Mouse (Mus musculus): ENCODE data around the gene Vps54.
"Not testable (repeated sequence)": the region's sequence is repeated elsewhere in the genome, so short reads cannot be mapped to it uniquely, and the experiment has no call there.

Vps54 gene

DNA sequence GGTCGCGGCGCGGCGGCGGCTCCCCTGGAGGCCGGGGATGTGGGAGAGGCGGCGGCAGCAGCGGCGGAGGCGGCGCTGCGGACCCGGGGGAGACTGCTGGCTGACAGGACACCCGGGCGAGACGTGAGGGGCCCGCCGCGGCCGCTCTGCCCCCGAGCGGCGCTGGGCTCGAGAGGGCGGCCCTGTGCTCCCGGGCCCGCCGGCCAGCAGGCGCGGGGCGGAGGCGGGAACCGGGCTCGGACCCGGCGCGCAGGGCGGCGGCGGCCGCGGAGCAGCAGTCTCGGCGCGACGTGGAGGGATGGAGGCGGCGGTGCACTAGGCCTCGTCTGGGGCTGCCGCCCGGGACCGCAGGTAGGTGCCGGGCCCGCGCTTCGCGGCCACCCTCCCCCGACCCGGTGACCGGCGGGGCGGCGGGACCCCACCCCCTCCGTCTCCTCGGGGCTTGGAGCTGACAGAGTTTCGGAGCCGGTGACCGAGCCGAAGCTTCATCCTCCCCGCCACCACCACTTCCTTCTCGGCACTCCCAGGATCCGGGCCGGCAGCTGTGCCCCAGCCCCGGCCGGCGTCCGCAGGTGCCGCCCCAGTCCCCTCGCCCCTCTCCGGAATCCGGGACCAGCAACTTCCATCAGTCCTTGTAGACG is at the start of gene Vps54:
Gene Vps54, plus strand, starts transcription at position 261 of the 641 bp plus-strand sequence.
- no peak for DNase-seq

DNA sequence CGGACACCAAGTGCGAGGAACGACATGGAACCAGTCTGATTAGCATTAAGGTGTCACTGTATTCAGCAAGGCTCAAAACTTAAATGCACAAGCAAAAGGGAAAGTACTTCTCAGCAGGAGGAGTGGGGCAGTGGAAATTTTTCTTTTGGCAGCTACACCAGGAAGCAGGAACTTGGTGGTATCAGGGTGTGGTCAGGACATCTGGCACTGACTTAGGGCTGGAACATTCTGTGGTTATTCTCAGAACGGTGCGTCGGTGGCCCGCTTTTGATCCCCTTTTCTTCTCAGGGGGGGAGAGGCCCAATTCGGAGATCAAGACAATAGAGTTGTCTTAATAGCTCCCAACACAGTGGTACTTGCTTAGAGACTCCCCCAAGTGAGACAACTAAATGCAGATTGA is 47.3 kb upstream of the Vps54 start:
- DNase-seq: not testable (repeated sequence)

DNA sequence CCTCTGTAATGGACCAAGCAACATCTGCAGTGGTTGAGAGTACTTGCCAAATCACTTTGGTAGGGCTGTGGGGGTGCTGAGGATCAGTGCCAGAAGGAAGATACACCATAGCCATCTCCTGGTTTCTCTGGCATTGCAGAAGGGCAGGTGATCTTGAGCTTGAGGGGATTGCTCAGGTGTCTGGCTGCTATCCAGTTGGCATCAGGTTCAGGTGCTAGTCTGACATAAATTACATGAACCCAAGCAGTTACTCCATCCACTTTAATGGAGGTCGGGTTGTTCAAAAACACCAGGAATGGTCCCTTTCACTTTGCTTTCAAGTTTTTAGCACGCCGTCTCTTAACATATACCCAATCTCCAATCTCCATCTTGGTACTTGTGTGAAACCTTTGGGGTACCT is 44.2 kb upstream of the Vps54 start:
- DNase-seq: no peak

DNA sequence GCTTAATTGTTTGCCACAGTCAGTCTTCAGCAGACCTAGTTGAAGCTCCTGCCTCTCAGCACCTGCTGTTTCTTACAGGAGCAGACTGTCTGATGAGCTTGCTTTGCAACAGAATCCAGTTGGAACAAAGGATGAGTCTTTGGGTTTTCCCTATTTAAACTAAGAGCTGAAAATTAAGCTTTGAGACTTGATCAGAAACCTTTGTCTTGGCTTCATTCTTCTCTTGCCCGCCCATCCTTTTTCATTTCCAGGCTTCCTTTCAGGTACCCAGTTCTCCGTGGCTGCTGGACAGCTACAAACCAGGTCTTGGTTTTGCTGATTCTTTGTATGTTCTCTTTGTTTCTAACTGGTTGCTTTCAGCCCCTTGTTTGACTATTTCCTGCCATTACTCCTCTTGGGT is 30.0 kb upstream of the Vps54 start:
- DNase-seq: no peak

DNA sequence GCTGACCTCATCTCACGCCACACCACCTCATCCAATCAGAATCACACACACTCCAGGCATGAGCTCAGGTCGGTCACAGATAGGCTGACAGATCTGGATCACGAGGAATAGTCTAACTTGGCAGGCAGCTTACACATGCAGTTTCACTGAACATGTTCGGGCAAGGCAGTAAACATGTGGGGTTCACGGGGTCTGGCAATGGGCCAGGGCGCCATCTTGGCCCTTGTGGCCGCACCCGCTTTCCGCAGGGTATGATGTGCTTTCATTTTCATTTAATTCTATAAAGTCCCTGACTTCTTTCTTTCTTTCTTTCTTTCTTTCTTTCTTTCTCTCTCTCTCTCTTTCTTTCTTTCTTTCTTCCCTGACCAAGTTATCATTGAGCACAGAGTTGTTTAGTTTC is 29.4 kb upstream of the Vps54 start:
- DNase-seq: not testable (repeated sequence)

DNA sequence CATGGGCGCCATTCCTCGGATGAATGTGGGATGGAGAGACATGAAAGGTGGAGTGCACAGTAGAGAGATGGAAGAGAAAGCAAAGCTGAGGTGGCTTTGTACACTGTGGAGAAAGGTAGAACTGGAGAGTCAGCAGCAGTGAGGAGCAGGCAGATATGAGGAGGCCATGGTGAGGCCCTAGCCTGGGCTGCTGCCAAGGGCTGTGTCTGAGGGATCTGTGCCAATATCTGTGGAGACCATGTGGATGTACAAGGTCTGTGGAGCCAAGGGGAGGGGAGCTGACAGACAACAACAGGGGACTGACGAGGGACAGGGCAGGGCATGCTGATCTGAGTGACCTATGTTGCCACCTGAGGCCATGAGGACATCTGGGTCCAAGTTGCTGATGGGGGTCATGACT is 21.7 kb upstream of the Vps54 start:
- no peak for DNase-seq

DNA sequence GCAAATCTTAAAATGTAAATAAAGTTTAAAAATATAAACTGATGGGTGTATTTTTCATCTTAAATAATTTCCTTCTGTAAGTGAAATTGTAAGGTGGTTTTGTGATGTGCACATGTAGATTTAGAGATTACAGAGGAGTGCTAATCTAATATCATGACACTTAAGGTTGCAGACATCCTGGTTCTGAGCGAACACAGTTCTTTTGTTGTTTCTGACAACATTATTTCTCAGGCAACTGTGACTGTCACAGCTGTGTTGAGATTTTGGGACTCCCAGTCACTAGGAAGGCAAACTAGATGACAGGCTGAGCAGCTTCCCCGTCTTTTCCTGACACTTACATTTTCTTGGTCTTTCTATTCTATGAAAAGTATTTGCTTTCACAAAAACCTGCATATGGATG is 19.8 kb upstream of the Vps54 start:
- no peak for DNase-seq

DNA sequence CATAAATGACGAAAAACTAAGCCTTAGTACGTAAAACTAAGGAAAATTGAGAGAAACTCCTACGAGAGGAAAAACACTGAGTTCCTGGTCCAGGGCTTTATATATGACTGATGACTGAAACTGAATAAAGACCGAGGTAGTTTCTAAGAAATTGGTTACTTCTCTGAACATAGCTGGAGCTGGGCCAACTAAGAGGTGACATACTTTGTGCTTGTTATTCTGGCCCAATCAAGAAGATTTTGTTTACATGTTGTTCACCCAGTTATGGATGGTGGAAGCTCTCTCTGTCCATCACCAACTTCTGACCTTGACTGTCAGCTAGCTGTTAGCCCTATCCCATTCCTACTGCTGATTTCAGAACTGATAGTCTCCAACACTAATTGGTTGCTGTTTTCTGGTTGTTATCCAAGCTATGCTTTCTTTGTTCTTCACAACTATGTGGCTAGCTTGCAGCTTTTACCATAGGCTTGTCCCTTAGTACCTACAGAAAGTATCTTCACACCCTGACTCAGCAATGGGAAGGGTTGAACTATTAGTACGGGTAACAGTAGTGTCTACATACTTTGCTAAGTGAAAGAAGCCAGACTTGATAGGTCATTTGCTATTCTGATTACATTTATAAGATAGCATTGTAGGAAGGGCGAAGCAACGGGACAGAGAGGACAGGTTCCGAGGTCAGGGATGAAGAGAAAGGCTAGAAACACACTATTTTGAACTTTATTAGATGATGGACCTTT is 19.1 kb upstream of the Vps54 start:
- DNase-seq: no peak

DNA sequence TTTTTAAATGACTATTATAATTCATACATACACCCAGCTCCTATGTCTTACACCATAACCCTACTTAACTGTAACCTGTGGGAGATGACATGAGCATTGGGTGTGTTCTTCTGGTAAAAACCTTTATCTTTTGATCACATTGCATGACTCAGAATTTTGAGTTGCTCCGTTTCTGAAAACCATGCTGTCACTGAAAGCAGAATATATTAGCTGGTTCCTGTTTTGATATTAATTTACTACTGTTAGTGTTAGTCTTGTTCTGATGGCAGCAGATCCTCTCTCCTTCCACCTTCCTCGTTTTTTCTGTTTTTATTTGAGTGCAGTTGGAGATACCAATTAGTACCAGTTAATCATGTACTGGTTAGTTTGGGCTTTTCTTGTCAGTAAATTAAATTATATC is 18.3 kb upstream of the Vps54 start:
- DNase-seq: no peak

DNA sequence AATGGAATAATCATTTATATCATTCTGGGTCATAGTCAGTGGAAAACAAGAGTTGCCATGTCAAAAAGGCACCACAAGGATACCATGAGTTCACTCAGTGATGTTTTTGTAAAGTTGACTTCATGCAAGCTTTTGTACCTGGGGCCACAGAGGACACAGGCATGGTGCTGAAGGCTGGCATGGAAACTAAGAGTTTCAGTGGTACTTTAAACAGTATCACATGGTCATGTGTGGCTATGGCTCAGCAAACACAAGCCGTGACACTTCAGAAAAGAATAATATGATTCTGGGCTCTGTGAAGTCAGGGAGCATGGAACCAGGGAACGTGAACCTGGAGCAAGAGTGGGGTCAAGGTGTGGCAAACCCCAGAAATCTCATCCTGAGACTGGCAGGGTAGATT is 17.7 kb upstream of the Vps54 start:
- DNase-seq: no peak

DNA sequence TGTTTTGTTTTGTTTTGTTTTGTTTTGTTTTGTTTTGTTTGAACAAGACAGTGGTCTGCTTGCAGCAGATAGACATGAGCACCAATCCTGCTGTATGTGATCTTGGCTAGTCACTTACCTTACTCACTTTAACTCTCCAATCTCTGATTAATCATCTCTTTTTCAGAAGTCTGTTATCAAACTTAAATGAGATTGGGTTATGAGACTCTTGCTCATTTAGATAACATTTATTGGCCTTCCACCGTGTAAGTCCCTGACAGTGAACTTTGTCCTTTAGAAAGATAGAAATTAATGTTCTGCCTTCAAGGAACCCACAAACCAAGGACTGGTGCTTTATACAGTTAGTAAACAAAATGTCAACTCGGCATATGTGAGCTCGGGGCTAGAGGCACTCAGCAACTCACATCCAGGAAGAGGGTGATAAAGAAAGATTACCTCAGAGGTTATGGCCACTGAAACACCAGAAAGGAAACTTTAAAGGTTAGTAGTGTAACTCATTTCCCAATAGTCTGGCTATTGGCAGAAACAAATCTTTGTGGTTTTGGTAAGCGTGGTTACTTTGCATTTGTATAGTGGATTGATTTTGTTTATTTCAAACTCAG is 16.4 kb upstream of the Vps54 start:
- DNase-seq: no peak

DNA sequence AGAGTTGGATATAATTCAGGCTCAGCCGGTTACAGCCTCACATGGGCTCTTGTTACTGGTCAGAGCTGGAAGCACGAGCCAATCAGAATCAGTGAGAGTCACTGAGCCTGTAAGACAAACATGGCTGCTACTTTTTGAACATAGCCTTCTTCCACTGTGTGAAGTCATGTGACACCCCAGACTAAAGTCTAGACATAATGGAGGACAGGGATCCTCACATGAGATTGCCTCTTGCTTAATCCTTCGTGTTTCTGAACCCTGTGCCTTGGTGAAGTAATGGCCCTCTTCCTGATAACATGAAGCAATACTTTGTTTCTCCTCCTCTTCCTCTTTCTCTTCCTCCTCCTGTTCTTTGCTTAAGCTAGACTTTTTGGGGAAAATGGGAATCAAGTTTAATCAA is 15.5 kb upstream of the Vps54 start:
- peak; percentile 52 for DNase-seq

DNA sequence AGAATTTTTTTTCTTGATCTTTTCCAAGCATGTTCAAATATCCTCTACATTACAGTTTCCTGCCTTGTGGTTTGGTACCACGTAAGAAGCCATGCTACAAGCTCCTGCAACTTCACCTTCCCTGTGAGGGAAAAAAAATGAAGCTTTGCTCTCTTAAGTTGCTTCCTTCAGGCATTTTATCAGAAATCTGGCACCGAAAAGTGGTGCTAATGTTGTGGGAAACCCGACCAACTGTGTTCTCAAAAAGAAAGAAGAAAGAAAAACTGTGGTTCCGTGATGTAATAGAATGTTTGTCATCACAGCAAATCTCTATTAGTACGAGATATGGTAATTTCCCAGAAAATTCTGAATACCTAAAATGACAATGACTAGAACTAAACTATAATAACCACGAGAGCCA is 15.0 kb upstream of the Vps54 start:
- DNase-seq: no peak

DNA sequence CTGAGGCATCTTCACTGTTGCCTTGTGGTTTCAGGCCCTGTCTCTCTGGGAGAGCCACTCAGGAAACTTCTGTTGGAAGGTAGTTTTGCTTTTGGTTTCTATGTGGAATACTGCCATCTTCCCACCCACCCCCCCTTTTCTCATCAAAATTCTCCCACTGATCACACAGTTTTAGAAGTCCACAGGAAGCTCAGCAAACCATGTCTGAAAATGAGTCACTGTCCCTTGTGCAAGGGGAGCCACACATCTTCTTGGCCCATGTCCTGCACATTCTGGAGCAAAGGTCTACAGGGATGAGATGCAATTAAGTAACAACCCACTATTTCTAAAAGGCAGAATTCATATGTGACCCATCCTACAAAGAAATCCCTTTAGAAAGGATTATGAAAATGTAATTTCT is 14.6 kb upstream of the Vps54 start:
- no peak for DNase-seq

DNA sequence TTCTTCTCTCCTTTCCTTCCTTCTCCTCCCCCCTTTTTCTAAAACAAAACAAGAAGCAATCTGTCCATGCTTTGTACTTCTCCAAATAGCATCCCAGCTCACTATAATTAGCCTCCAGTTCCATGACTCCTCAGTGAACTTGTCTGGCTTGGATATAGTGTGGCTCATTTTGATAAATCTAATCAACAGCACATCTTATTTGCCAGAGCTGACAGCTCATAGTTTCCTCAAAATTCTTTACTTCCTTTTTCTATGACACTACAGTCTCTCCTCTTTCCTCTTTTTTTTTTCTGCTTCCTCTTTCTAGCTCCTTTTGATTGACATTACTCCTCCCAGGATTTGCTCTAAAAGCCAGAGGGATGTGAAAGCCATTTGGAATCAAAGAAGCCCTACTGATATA is 14.1 kb upstream of the Vps54 start:
- DNase-seq: no peak

DNA sequence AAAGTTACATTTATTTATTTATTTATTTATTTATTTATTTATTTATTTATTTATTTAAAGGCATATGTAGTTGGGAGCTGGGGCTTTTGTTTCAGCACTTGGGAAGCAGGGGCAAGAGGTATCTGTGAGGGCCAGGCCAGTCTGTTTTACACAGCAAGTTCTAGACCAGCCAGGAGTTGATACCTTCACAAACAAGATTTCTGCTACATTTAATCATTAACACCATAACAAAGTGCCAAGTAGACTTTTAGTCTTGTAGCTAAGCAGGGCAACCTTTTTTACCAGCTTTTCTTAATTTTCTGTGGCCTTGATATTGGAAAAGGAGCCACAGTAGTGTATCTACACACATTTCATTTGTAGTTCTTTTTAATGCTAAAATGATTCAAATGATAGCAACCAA is 3.7 kb upstream of the Vps54 start:
- no peak for DNase-seq

DNA sequence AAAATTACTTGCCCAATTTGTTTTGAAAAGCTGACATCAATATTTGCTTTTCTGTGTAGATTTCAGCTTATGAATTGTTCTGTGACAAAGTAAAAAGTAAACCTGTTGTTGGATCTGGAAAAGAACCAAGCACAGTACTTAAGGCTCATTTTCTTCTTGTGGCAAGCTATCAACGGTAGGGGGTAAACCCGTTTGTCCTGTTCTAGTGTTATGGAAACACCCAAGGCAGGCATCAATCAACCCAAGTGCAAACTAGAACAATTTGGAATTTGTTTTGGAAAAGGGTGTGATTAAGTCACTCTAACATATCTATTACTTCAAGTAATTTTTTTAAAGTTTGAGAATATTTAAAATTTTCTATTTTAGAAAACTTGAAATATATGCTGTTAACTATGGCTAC is 3.3 kb upstream of the Vps54 start:
- no peak for DNase-seq

DNA sequence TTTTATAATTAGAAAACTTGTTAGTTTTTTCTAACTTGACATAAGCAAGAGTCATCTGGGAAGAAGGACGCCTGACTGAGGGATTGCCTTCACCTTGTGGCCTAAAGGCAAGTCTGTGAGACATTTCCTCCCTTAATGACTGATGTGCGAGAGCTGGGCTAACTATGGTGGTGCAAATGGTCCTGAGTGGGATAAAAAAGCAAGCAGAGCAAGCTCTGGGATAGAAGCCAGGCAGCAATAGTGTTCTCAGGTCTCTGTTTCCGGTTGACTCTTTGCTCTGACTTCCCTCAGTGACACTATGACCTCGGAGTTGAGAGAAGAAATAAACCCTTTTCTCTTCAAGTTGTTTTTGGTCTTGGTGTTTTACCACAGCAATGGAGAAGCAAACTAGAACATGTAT is 2.1 kb upstream of the Vps54 start:
- DNase-seq: no peak

DNA sequence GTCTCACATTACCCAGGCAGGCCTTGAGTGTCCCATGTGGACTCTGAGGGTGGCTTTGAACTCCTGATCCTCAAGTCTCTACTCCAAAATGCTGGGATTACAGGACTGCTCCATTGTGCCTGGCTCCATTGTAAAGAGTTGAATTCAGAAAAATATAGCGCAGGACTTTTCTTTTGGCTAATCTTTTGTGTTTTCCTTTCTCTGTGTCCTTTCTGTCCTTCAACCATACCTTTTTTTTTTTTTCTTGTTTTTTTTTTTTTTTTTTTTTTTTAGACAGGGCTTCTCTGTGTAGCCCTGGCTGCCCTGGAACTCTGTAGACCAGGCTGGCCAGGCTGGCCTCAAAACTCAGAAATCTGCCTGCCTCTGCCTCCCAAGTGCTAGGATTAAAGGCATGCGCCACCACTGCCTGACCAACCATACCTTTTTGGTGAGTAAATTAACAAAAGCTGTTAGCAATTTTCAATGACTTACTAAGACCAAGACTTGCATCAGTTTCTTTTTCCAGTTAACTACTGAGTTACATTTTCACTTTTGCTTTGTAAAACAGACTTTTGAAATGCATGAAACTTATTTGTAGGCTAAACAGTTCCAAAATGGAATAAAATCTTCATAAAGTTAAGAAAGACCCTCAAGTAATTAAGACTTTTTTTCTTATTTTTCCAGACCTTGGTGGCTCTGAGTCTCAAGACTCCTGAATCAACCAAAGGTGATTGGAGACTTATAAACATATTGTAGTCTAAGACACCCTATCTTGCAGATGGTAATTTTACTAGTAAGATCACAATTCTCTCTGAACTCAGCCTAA is 1.4 kb upstream of the Vps54 start:
- no peak for DNase-seq

DNA sequence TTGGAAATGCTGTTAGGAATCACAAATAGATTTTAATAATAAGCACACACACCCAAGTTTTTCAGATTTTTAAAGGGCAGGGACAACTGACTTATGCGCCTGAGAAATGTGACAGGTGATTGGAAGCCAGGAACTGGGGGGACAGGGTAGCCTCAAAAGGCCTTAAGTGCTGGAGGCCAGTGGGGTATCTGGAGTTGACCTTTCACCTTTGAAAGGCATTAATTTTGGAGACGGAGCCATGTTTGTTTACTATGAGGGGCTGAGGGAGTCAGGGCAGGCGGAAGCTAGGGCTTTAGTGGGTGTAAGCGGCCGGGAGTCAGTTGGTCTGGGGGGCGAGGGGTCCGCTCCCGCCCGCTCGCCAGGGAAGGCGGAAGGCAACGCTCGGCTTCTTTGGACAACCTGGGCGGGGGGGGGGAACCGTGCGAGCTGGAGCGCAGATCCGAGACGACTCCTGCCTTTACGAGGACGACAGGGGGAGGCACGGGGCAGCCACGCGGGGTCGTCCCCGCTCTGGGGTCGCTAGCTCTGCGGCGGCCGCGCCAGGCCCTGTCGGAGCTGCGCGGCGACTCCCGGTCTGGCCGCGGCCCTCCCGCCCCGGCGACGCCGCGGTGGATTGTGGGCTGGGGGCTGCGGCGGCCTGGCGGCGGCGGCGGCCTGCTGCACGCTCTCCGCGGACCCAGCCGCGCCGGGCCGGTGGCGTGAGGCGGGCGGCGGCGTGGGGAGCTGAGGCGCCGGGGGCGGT is 631 bp upstream of the Vps54 start:
- no peak for DNase-seq

DNA sequence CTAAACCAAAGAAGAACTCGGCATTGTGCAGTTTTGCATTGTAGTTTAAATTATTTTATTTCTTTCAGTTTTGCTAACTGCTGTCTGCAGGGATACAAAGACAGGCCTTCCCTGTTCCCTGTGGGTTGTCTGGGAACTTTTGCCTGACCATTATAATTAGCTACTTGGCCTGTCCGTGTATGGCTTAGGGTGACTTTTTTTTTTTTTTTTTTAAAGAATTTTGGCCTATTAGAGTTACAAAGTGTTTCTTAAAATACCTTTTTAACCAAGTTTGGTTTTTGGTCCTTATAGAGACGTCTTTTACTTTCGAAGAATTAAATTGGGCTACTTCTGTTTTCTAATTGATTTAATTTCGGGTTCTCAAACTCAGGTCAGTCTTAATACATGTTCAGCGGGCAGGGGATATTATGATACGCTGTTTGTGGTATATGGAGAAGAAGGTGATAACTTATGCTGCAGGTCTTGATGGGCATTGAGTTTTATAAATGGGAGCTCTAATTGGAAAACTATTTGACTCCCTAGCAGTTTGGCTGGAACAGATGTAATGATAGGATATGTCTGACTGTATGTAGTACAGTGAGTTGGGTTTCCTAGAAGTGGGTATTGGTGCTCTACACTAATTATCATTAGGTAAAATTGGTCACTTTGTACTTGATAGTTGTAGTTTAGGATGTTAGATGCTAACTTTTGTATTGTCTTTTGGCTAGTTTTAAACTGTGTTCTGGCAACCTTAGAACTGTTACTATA is 855 bp downstream of the Vps54 start:
- no peak for DNase-seq

DNA sequence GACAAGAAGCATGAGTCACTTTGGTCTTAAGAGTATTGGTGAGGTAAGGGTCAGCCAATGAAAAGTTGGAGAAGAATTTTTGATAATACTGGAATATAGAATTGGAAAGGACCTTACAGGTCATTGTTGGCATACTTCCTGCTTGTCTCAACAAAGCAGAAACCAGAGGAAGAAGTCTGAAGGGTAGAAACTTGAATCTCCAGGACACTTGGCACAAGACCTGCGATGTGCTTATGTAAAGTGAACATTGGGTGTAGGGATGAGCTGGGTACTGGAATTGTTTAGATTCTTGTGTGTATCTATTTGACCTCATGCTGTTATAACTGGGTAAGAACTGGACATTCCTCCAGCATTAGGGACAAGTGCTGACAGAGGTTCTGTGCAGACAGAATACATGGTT is 2.3 kb downstream of the Vps54 start:
- no peak for DNase-seq
